In genomic region chr5:128810006-128810405, GRCm38 (mm10) we compare ENCODE assay signal across 11 mouse cellular contexts.
DNase-seq lines count a peak whose midpoint lies in the region; ATAC-seq lines count a peak whose summit lies in the region.
"Had no signal": no experiment of that assay in that cellular context is flagged by ENCODE, and none has a peak within 500 bp of the region (broad histone marks: within the 10 kb centered on the region; RNA-seq: fewer than 3 reads in every experiment).

No protein-coding gene starts in this region.

- no peak overlapping the region for H3K4me3 ChIP-seq in forebrain, embryonic 13.5 days
- H3K4me3 ChIP-seq in midbrain, embryonic 16.5 days (ENCODE audit: low read depth, low read length), result no peak overlapping the region
- H3K4me3 ChIP-seq: heart, adult 2 months; stomach, embryonic 15.5 days had no signal

- H3K27me3 ChIP-seq in forebrain, embryonic 13.5 days, result peaks cover 4% of the 10 kb centered on the region; the same call in 1 of the 2 replicates
- H3K27me3 ChIP-seq in midbrain, embryonic 16.5 days (ENCODE audit: control insufficient read depth, insufficient read depth, low read depth, low read length), result no peaks in the 10 kb centered on the region
- H3K27me3 ChIP-seq: Patski; stomach, embryonic 15.5 days had no signal

- peak overlapping the region; percentile 57 for H3K27ac ChIP-seq in forebrain, embryonic 13.5 days
- H3K27ac ChIP-seq in midbrain, embryonic 16.5 days (ENCODE audit: low read length), result peak overlapping the region; percentile 50
- H3K27ac ChIP-seq: heart, adult 2 months; stomach, embryonic 15.5 days had no signal

- H3K4me2 ChIP-seq in forebrain, embryonic 13.5 days, result no peak overlapping the region
- H3K4me2 ChIP-seq in midbrain, embryonic 16.5 days (ENCODE audit: low read length), result no peak overlapping the region
- H3K4me2 ChIP-seq: stomach, embryonic 15.5 days had no signal

- peaks cover 36% of the 10 kb centered on the region for H3K4me1 ChIP-seq in forebrain, embryonic 13.5 days
- peaks cover 14% of the 10 kb centered on the region for H3K4me1 ChIP-seq in midbrain, embryonic 16.5 days (ENCODE audit: control insufficient read depth, insufficient read depth, low read length)
- H3K4me1 ChIP-seq: stomach, embryonic 15.5 days had no signal

- H3K36me3 ChIP-seq in forebrain, embryonic 13.5 days (ENCODE audit: poor library complexity, severe bottlenecking), result no peaks in the 10 kb centered on the region
- H3K36me3 ChIP-seq in midbrain, embryonic 16.5 days (ENCODE audit: control insufficient read depth, insufficient read depth, low read length), result no peaks in the 10 kb centered on the region
- H3K36me3 ChIP-seq: stomach, embryonic 15.5 days had no signal

- peak; percentile 41 for ATAC-seq in forebrain, embryonic 13.5 days
- ATAC-seq in midbrain, embryonic 16.5 days, result no peak
- ATAC-seq in monocyte, adult 5-6 weeks (replicated peaks; ENCODE audit: insufficient number of reproducible peaks, low FRiP score, low TSS enrichment, poor library complexity, severe bottlenecking), result no peak
- ATAC-seq: Patski had no signal

- H3K9me3 ChIP-seq in forebrain, embryonic 13.5 days (replicated peaks), result no peaks in the 10 kb centered on the region
- no peaks in the 10 kb centered on the region for H3K9me3 ChIP-seq in midbrain, embryonic 16.5 days (replicated peaks; ENCODE audit: control insufficient read depth, low read length, poor library complexity, severe bottlenecking)
- H3K9me3 ChIP-seq: stomach, embryonic 15.5 days had no signal

- peak; percentile 44 for DNase-seq in R1 (ENCODE audit: low read depth, low spot score)
- DNase-seq in layer of hippocampus, adult 18-20 months (ENCODE audit: low spot score in 2 of 2), result peak; percentile 85 to 90
- DNase-seq in thymus, postnatal 25 days, result no peak
- no peak for DNase-seq in spleen, postnatal 10 days (ENCODE audit: low spot score in 2 of 2)
- no peak for DNase-seq in kidney, postnatal 36 days
- DNase-seq: heart, adult 2 months had no signal

- WGBS in forebrain, embryonic 13.5 days, result 38% methylated on average over 12 of the region's 12 CpGs
- WGBS in midbrain, embryonic 16.5 days, result 34% methylated on average over 12 of the region's 12 CpGs

- peak overlapping the region; percentile 6; the same call in 1 of the 2 replicates for H3K9ac ChIP-seq in forebrain, embryonic 13.5 days
- 0 out of 2 replicates have a peak overlapping the region, but pooled peaks have one; percentile 24 for H3K9ac ChIP-seq in midbrain, embryonic 16.5 days (ENCODE audit: low read depth, low read length)
- H3K9ac ChIP-seq: stomach, embryonic 15.5 days had no signal

Comparison
In these comparisons a context has a peak if more than half of its experiments do, and no peak if none do; other contexts are left out.
1. DNase-seq: peak in R1 (single experiment) and layer of hippocampus, adult 18-20 months (2 of 2); none in thymus, postnatal 25 days (single experiment), spleen, postnatal 10 days (0 of 2) and kidney, postnatal 36 days (0 of 2).